25 mouse cellular contexts compared by ENCODE assay signal in genomic region chr12:78801836-78802235, GRCm38 (mm10).
"Had no signal": no experiment of that assay in that cellular context is flagged by ENCODE, and none has a peak within 500 bp of the region (broad histone marks: within the 10 kb centered on the region; RNA-seq: fewer than 3 reads in every experiment).

No protein-coding gene starts in this region.

- ATAC-seq: hindbrain, postnatal 0 days; intestine, embryonic 16.5 days had no signal

- H3K9me3 ChIP-seq: heart, embryonic 13.5 days; heart, embryonic 15.5 days; hindbrain, embryonic 13.5 days; hindbrain, embryonic 15.5 days; kidney, embryonic 15.5 days; limb, embryonic 10.5 days; limb, embryonic 12.5 days; liver, embryonic 13.5 days had no signal

- H3K4me3 ChIP-seq: gastrocnemius, adult 2 months; heart, adult 2 months; heart, embryonic 13.5 days; heart, embryonic 15.5 days; hindbrain, embryonic 13.5 days; hindbrain, embryonic 15.5 days; kidney, embryonic 15.5 days; layer of hippocampus, adult 2 months; left cerebral cortex, adult 2 months; limb, embryonic 10.5 days; limb, embryonic 12.5 days; liver, embryonic 13.5 days had no signal

- H3K4me1 ChIP-seq: hindbrain, embryonic 13.5 days; hindbrain, embryonic 15.5 days; kidney, embryonic 15.5 days; limb, embryonic 10.5 days; limb, embryonic 12.5 days; liver, embryonic 13.5 days had no signal

- DNase-seq: gastrocnemius, adult 2 months; gastrocnemius, postnatal 10 days; gastrocnemius, postnatal 25 days; heart, adult 11 months; heart, adult 2 months; heart, postnatal 14 days; heart, postnatal 36 days; kidney, adult 11 months; kidney, adult 2 months; kidney, adult 9 months; kidney, postnatal 14 days; kidney, postnatal 36 days; liver; liver, embryonic 13.5 days had no signal

- H3K27me3 ChIP-seq: heart, embryonic 13.5 days; heart, embryonic 15.5 days; hindbrain, embryonic 13.5 days; hindbrain, embryonic 15.5 days; kidney, embryonic 15.5 days; limb, embryonic 12.5 days; liver, embryonic 13.5 days had no signal
